Mouse (Mus musculus): ENCODE measurements at regions not wholly inside any gene's neighbourhood (a gene's known extent, or its start where the extent isn't known, plus 50 kb on each side); places are given as distances from the start of the nearest gene placed in this dataset.

DNA sequence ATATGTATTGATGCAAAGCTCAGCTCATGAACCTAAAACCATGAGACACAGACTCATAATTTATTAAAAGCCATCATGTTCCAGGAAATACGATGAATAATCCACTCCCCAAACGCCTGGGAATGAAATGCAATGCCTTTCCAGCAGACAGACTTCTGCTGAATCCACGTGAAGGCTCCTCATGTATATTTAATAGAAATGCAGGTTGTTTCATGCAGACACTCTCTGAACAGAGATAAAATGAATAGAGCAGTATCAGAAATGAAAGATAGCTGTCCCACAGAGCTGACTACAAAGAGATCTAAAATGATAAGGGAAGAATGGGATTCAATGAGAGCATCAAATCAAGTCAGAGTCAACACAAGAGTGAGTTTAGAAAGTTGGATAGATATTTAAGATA, 376.3 kb upstream of the Lrfn5 start:
- Histone ChIP-seq H3K36me3 (ENCODE audit: control insufficient read depth, insufficient read depth, low read length) (no peaks in the 10 kb centered on the region), H3K9me3 (ENCODE audit: control insufficient read depth, low read length) (no peaks in the 10 kb centered on the region), H3K27me3 (ENCODE audit: control insufficient read depth, insufficient read depth, low read length) (no peaks in the 10 kb centered on the region), H3K4me1 (ENCODE audit: control insufficient read depth, insufficient read depth, low read length) (no peaks in the 10 kb centered on the region), H3K9ac (ENCODE audit: low read length) (no peak overlapping the region), H3K4me3 (ENCODE audit: low read depth, low read length) (no peak overlapping the region), H3K4me2 (ENCODE audit: low read depth) (no peak overlapping the region), H3K27ac (ENCODE audit: low read depth, low read length) (no peak overlapping the region)
- ATAC-seq (ENCODE audit: insufficient read depth, low FRiP score, low TSS enrichment): no peak
- WGBS: 76% methylated on average over 3 of the region's 3 CpGs
- no peak for DNase-seq (ENCODE audit: low spot score)

DNA sequence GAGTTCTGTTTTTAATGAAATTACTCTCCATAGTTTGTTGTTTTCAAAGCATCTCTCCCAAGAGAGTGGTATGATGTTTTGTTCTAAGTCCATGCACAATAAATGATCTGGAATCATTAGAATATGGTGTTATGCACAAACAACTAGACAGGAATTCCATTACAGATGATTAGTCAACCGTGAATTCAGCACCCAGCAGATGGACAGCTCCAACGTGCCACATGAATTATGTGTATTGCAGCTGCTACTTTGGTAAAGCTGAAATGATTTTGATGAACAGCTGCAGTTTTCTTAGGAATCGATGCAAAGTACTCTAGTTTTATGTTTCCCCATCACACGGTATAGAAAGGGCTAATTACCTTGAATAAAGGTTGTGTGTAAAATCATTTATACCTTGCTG, 347.6 kb upstream of the Lrfn5 start:
- 50% methylated on average over 4 of the region's 4 CpGs for WGBS
- Histone ChIP-seq H3K27me3 (ENCODE audit: control insufficient read depth, insufficient read depth, low read length) (no peaks in the 10 kb centered on the region), H3K9me3 (ENCODE audit: control insufficient read depth, low read length) (no peaks in the 10 kb centered on the region), H3K4me1 (ENCODE audit: control insufficient read depth, insufficient read depth, low read length) (no peaks in the 10 kb centered on the region), H3K4me3 (ENCODE audit: low read depth, low read length) (no peak overlapping the region), H3K36me3 (ENCODE audit: control insufficient read depth, insufficient read depth, low read length) (no peaks in the 10 kb centered on the region), H3K9ac (ENCODE audit: low read length) (no peak overlapping the region), H3K4me2 (ENCODE audit: low read depth) (no peak overlapping the region), H3K27ac (ENCODE audit: low read depth, low read length) (no peak overlapping the region)
- no peak for ATAC-seq (ENCODE audit: insufficient read depth, low FRiP score, low TSS enrichment)
- peak; percentile 27 for DNase-seq (ENCODE audit: low spot score)

Measured in neural tube, embryonic 11.5 days (tissue).